Mouse (Mus musculus): Measurements from ENCODE around the gene Slc25a22.

Slc25a22 gene

DNA sequence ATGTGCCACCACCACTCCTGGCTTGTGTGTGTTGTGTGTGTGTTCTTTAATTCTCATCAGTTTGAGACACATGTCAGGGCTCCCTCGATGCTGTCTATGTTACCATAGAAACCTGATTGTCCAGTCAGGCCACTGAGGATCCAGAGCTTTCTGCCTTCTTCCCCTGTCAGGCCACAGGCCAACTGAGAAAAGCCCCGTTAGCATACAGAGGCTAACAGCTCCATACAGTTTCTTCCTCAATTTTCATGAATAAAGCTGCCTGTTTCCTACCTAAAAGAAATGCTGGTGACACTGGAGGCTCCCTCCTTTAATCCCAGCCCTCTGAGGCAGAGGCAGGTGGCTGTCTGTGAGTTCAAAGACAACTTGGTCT, 1.2 kb downstream of the Slc25a22 start:
- in situ Hi-C loops (cut with MboI, MseI) = no loop called here

DNA sequence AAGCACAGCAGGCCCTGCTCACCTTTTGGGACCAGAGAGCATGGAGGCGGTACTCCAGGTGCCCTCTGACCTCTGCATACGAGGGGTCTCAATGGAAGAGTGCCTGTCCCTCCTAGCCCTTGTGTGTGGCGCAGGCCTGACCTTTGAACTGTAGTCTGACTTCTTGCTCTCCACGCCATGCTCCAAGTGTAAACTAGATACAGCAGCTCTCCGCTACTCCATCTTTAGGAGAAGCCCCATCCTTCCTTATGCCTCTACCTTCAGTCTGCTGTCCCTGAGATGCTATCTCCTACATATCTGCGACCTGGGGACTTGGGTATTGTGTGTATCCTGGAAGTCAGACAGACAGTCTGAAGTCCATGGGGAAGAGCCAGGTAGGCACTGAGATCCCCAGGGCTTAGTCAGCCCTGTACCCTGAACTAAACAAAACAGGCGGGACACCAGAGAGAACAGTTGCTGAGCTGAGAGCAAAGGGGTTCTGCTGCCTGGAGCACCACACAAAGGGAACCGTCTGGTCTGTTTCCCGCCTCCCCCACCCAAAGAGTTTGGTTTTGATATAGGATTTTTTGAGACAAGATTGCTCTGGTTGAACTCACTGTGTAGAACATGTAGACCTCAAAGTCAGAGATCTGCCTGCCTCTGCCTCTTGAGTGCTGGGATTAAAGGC, 1.7 kb downstream of the Slc25a22 start:
- in situ Hi-C loops (cut with MboI, MseI) = no loop called here

DNA sequence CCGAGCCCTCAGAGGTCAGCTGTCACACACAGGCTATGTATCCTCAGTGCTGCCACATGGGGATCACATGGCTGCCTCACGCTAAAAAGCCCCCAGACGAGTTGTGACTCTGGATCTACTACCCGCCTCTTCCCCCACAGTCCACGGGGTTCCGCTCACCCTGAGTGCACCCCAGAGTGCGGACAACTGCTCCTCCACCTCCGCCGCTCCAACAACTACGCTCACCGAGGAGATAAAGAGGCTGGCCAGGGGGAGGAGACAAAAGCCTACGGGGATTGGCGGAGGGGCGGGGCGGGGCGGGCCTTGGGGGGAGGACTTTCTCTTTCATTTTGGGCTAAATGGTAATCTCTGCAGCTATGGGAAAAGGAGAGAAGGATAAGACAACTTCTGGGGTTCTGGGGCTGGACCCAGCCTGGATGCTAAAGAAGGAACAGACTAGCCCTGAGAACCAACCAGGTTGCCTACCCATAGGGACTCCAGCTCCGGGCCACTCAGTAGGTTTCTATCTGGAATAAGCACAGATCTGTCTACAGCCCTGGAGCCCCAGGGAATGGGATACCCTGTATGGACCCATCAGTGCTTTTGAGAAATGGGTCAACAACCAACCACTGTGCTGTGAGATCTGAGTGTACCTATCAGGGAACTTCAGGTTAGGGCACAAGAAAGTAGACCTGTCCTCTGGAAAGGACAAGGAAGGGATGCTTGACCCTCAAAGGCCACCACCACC, 2.4 kb downstream of the Slc25a22 start:
- in situ Hi-C loops (cut with MboI, MseI) = no loop called here

DNA sequence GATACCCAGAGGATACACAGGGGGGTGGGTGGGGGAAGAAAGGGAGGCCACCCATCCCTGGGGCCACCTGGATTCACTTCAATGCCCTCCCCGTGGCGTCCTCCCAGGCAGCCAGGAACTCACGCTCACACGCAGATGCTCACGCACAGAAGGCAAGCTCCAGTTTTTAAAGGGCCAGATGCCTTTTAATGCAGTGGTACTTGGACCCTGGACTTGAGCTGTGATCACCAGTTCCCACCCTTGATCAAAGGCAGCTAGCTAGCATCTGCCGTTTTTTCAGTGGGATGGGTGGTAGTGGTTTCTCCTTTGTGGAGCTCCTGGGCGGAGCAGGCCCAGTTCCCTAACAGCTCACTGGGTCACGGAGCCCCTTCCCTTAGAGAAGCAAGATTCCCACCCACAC, 3.2 kb downstream of the Slc25a22 start:
- in situ Hi-C loops (cut with MboI, MseI) = no loop called here

DNA sequence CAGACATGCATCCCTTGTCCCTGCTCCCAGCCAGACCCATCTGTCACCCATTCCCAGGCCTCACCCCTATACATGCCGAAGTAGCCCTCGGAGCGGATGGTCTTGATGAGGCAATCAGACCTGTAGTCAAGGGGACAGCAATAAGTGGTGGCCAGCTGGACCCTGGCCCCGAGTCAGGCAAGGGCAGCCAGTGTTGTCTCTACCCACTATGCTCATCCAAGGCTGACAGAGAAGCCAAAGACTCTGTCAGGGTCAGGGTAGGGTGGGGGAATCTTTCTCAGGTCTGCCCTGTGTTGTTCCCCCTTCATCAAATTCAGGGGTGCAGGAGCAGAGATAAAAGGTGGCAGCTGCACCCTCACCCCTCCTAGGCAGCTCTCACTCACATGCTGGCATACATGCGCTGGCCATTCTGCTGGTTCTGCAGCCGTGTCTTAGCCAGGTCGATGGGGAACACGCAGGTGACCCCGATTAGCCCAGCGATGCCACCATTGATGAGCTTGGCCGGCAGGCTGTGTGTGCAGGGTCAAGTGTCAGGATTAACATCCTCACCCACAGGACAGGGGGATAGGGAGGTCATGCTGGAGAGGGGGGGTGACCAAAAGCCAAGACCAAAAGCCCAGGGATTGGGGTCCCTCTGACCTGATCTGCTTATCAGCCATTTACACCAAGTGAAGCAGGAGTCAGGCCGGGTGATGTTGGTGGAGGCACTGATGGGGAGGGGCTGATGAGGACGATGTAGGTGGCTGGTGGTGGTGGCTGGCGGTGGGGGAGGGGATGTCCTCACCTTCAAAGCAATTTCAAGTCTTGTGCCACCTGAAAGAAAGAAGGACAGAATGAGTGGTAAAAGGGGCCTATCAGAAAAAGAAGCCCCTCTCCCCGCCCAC, 3.9 kb downstream of the Slc25a22 start:
- in situ Hi-C loops (cut with MboI, MseI) = no loop called here

DNA sequence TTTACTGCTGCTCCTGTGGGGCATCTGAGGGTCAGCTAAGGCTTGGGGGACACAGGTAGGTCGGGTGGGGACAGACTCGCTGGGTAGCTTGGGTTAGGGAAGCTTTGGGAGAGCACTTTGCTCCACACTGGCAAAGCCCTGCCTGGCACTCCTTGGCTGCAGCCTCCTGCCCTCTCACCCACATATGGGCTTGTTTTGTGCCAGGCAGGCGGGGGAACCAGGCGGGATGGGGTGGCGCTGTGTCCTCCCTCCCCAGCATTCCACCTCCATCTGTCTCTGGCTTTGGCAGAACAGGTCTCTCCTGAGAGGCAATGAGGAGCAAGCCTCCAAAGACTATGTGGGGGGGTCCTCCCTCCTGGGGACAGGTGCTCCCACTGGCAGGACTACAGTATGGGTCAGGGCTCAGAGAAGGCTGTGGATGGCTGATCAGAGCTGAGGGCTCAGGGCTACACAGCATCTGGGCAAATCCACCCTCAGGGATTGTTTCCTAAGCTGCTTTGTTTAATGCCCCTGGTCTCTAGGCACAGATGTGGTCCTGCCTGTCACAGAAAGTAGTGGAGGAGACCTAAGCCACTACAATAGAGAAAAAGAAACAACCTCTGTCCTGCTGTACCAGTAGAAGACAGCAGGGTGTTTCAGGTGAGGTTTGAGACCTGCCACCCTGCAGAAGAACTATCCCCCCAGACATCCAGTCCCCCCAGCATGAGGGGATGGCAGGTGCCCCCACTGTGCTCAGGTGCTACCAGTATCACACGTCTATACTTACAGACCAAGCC, 4.8 kb downstream of the Slc25a22 start:
- in situ Hi-C loops (cut with MboI, MseI) = no loop called here

DNA sequence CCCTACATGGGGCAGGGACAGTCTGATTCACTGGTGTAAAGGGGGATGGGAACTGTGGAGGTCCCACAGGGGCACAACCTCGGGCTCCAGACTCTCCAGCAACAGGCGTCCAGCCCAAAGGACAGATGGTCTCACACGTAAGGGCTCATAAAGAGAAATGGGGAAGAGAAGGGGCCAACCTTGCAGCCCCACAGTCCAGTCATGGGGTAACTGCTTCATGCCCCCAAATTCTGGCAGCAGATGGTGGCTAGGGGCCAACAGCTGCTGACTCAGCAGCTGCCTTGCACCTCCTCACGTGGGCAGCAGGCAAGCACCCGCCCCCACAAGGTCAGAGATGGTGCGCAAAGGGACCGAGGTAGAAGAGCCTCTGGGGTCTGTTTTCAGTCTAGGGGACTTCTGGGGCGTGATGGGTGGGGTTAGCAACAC, 5.5 kb downstream of the Slc25a22 start:
- in situ Hi-C loops (cut with MboI, MseI) = no loop called here

DNA sequence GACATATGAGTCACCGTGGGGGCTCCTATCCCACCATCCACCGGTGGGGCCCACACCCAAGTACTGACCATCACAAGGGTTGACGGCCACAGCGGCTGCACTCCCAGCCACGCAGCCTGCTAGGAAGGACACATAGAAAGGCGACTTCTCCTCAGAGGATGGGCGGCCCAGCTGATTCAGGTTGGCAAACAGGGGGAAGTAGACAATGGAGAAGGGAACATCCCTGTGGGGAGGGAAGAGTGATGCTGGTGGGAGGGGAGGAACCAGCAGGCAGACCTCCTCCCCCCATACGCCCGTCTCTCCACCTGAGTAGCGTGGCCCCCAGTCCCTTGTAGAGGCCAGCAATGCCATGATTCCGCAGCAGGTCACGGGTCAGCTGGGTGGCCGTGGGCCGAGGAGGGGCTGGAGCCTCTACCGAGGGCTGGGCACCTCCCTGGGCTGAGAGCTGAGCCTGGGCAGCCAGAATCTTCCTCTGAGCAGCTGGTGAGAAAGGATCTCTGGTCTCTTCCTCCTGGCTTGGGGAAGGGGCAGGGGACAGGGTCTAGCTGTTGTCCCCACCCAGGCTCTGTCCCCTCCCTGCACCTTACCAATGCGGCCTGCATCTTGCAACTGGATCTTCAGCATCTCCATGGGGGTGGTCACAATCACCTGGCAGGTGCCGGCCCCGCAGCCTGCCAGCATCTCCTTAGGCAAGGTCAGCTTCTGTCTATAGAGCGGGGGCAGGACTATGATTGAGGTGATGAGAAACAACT, 6.1 kb downstream of the Slc25a22 start:
- in situ Hi-C loops (cut with MboI, MseI) = no loop called here

DNA sequence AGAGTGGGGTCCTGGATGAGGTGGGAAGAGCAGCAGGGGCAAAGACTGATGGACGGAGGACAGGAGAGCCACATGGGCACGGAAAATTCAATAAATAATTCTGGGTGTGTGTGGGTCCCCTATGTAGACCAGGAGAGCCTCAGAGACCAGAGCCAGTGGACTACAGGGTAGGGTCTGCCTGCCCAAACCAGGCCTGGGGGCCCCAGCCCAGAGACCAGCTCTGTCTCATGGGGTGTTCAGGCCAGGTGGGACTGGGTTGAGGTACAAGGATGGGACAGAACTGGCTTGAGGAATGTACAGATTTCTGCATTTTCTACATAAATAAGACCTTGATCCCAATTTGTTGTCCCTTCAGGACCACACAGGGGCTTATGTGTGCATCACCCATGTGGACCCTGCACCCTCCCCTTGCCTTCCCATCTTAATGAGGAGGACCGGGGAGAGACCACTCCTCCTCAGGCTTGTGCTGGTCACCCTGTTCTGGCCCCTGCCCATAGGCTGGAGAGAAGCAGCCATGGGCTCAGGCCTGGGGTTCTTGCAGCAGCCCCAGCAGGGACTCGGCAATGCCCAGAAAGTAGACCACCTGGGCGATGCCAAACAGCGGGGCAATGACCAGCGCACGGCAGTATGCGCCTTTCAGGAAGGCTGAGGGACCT, 7.0 kb downstream of the Slc25a22 start:
- in situ Hi-C loops (cut with MboI, MseI) = no loop called here

DNA sequence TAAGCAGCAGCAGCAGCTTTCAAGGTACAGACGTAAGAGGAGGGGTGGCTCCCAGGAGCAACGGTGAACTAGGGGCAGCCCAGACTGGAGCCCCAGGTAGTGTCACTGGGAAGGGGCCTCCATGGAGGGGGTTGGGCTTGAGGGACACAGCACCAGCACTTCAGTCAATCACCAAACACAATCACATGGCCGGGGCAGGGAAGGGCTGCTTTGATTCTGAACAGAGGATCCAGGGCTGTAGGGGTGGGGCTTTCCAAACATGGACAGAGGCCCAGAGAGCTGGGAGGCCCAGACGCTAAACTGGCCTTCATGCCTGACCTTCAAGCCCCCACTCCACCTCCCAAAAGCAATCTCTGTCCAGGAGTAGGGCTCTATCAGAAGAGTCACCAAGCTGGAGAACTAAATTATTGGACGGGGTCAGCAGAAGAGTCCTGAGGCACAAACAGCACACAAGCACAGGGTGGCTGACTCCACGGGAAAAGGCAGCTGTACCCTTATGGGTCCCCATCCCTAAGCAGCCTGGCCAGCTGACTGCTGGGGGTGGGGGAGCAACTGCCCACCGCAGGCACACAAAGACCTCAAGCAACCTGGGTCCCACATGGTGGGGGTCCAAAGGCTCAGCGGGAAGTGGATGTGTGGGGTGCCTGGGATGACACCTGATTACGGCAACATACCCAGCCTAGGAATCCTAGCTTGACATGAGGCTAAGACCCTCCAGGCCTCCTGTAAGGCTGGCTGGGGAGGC, 7.7 kb downstream of the Slc25a22 start:
- in situ Hi-C loops (cut with MboI, MseI) = no loop called here

DNA sequence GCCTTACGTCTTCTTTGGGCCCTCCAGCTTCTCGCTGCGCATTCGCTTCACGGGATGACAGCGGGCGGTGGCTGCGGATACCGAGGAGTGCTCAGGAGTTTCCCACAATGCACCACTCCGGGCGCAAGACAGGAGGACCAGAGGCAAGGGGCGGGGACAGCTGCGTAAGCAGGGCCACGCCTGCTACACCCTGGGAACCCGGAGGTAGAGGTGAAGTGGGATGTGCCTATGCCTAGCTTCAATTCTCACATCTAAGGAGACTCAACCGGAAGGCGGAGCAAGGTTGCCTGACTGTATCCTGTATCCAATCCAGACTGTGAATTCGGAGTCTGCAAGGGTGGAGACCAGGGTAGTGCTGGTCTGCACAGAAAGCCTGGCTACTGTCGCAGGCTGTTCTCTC, 8.4 kb downstream of the Slc25a22 start, which contains the start of gene Cend1:
Cend1 (minus strand) TSS at position 182 of the 400 bp plus-strand sequence.
- in situ Hi-C loops (cut with MboI, MseI) = no loop called here

DNA sequence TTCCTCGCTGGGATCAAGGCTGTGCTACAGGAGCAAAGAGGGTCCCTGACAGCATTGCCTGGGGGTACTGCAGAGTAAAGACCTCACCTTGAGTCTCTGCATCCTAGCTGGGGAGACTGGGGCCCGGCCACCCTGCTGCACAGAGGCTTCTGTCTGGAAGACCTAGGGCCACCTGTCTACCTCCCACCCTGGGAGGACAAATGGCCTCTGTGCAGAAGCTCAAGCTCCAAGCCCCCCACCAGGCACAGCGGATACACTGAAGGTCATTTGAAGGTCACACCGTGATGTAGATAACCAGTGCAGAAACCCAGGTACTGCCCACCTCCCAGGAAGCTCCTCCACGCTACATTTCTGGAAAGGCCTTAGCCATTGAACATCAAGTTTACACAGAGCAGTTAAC, 9.0 kb downstream of the Slc25a22 start:
- in situ Hi-C loops (cut with MboI, MseI) = no loop called here

DNA sequence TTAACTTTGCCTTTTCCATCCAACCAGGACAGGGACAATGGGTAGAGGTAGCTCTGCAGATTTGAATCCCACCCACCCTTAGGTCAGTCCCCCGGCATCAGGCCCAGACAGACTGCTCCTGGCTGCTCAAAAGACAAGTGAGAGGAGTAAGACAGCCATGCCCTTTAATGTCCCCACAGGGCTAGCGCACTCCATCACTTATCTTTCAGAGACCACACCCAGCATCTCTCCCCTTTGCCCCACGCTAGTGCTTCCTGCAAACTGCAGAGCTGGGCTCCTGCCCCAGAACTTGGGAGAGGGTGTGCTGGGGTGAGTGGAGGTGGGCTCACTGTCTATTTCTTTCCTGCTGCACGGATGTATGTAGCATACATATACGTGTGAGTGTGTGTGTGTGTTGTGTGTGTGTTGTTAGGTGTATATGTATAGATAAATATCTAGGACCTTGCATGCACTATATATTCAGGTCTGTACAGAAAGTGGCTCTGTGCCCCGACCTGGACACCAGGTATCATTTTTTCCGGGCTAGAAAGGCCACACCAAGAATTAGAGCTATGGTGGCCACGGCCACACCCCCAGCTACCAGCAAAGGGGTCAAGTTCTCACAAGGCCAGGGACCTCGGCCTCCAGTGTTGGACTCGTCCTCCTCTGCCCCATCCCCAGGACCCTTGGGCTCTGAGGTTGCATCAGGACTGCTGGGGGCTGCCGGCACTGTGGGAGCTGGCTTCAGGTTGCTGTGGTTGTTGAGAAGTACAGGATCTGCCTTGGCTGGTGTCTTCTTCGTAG, 10.6 kb downstream of the Slc25a22 start:
- in situ Hi-C loops (cut with MboI, MseI) = no loop called here

DNA sequence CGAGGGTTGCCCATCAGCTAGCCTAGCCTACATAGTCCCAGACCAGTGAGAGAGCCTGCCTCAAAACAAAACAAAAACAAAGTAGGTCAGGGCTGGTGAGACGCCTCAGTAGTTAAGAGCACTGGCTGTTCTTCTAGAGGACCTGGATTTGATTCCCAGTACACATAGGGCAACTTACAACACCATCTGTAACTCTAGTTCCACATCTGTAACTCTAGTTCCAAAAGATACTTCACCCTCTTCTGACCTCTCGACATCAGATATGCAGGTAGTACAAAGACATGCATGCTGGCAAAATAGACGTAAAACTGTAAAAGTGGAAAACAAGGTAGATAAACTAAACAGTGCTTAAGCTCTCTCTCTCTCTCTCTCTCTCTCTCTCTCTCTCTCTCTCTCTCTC, 13.9 kb downstream of the Slc25a22 start:
- in situ Hi-C loops (cut with MboI, MseI) = no loop called here

DNA sequence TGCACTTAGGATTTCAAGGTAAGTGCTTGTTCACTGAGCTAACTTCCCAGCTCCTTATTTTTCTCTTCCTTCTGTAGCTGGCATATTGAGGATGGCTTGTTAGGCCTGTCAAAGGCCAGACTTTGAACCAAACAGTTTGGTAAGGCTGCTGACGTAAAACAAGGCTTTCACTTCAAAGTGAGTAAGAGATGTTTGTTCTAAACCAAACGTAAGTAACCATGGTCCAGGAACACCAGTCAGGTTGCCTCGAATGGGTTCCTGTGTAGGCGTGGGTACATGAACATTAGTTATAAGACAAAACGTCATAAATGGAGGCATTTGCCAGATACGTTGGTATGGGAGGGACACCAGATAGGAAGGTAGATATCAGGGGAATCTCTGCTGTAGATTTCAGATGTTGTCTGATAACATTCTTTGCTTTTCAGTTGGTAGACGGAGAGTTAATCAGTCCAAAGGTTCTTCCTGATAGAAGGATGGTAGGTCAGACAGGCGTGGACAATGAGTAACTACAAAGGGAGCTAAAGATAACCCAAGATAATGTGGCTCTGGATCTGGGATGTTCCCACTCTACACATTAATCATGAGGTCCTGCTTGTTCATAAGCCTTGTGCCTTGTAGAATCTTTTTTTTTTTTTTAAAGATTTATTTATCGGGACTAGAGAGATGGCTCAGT, 17.5 kb downstream of the Slc25a22 start:
- in situ Hi-C loops (cut with MboI, MseI) = no loop called here

DNA sequence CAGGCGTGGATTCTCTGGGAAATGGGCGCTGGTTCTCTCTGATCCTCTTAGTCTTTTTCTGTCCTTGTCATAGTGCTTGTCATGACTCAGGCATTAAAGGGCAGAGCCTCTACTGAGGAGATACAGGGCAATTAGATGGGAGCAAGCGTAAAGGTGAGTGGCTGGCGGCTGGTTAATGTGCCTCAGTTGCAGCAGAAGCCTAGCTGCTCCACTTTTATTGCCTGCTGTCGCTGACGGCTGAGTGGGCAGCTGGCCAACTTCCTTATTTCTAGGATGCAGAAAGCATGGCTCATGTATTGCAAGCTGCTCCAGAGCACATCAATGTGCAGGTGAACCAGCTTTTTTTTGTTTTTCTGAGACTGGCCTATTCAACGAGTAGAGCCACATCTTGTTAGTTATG, 18.7 kb downstream of the Slc25a22 start:
- in situ Hi-C loops (cut with MboI, MseI) = no loop called here

DNA sequence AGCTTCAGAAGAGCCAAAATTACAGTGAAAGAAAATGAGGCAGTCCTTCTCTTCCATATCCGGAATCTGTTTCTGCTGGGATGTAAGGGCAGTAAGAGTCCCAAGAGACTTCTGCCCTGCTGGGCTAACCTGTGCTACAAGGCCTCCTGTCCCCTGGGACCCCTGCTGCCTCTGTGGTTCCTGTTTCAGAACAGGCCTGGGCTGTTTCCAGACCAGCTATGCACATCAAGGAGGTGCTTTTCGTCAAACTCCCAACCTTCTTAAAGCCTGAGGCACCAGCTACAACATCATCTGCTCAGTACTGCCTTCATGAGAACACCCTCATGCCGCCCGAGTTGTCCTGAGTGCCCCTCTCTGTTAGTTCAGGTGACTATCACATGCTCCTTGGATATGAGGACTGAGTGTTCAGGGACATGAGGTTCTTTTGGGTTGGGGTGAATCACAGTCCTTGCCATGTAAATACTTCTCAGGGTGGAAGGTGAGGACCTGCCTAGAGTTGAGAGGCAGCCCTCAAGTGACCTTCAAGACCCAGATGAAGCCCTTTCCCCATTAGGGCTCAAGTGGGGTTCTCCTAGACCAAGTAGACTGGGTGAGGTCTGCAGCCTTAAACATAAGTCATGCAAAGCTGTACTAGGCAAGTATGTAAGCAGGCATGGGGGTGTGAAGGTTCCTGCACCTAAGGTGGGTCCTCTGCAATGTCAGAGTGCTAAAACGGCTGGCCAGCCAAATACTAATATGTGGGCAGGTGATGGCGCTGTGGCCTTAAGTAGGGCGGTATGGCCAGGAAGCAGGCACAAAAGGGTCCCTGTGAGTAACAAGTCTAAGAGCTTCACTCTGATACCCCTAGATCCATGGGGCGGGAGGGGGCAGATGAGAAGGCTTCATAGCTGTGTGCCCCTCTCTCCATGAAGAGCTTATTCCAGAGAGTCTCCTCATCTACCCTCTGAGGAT, 19.7 kb downstream of the Slc25a22 start:
- in situ Hi-C loops (cut with MboI, MseI) = no loop called here

All from T-helper 17 cell (primary cell).